Comparison of ENCODE assay signal across 19 mouse cellular contexts in the genomic region with DNA sequence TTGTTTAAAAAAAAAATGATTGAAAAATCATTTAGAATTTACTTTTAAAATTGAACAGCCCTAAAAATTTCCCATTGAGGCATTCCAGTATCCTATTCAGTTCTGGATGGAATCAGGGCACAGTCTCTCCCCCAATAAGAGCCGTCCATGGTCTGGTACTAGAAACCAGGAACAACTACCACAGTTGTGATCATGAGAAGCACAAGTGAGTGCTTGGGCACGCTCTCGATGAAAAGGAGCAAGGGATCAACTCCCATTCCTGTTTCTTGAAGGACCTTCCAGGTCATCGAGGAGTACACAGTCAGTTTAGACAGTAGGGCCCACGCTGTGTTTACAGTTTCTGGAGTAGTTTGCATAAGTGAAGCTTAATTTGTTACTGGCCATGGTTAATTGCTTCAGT.
DNase-seq lines count a peak whose midpoint lies in the region; ATAC-seq and TF ChIP-seq lines count a peak whose summit lies in the region.
"Had no signal": no experiment of that assay in that cellular context is flagged by ENCODE, and none has a peak within 500 bp of the region (broad histone marks: within the 10 kb centered on the region; RNA-seq: fewer than 3 reads in every experiment).

No protein-coding gene starts in this region.

- no peak for ATAC-seq in heart, embryonic 14.5 days (ENCODE audit: insufficient number of reproducible peaks, insufficient read depth, low FRiP score, low read depth)
- no peak for ATAC-seq in intestine, embryonic 14.5 days (replicated peaks; ENCODE audit: low FRiP score, low TSS enrichment, low read depth)
- ATAC-seq in intestine, postnatal 0 days, result no peak
- ATAC-seq: forebrain, embryonic 13.5 days; forebrain, postnatal 0 days; Patski had no signal

- WGBS in heart, embryonic 10.5 days, result 87% methylated on average over 5 of the region's 5 CpGs
- 88% methylated on average over 5 of the region's 5 CpGs for WGBS in heart, embryonic 14.5 days
- WGBS in intestine, embryonic 14.5 days, result 87% methylated on average over 5 of the region's 5 CpGs
- WGBS in intestine, postnatal 0 days, result 89% methylated on average over 5 of the region's 5 CpGs

- no peak for DNase-seq in heart, embryonic 10.5 days (ENCODE audit: low spot score)
- DNase-seq in heart, adult 18-20 months, result no peak
- DNase-seq in heart, postnatal 14 days, result no peak
- DNase-seq in intestine, embryonic 14.5 days (ENCODE audit: low spot score), result peak; percentile 31
- DNase-seq in ES-CJ7 (ENCODE audit: low read depth, low spot score), result peak; percentile 16
- DNase-seq in spleen, postnatal 4 days (ENCODE audit: low spot score in 2 of 2), result no peak
- DNase-seq: adrenal gland, adult 8-10 months; adrenal gland, postnatal 36 days; cerebellum, adult 2 months; cerebellum, postnatal 10 days; forebrain, postnatal 0 days; gastrocnemius, postnatal 14 days; kidney, adult 18-20 months had no signal

- no peak for TF ChIP-seq CTCF in intestine, postnatal 0 days (IDR thresholded peaks at IDR 0.05; ENCODE audit: low read depth)

- no peak overlapping the region for H3K4me3 ChIP-seq in heart, embryonic 10.5 days
- no peak overlapping the region for H3K4me3 ChIP-seq in heart, embryonic 14.5 days (ENCODE audit: control insufficient read depth in 1 of 2, insufficient read depth in 1 of 2, low read depth in 1 of 2, low read length in 2 of 2)
- H3K4me3 ChIP-seq in intestine, embryonic 14.5 days (ENCODE audit: low read depth, low read length), result no peak overlapping the region
- no peak overlapping the region for H3K4me3 ChIP-seq in intestine, postnatal 0 days (ENCODE audit: low read depth, low read length)
- H3K4me3 ChIP-seq: embryonic facial prominence, embryonic 10.5 days; forebrain, embryonic 13.5 days; hindbrain, embryonic 15.5 days had no signal

- no peaks in the 10 kb centered on the region for H3K9me3 ChIP-seq in heart, embryonic 10.5 days
- no peaks in the 10 kb centered on the region for H3K9me3 ChIP-seq in heart, embryonic 14.5 days (ENCODE audit: control insufficient read depth, low read length)
- H3K9me3 ChIP-seq in intestine, embryonic 14.5 days (ENCODE audit: control insufficient read depth, low read length), result no peaks in the 10 kb centered on the region
- H3K9me3 ChIP-seq in intestine, postnatal 0 days (ENCODE audit: control insufficient read depth), result no peaks in the 10 kb centered on the region
- H3K9me3 ChIP-seq: embryonic facial prominence, embryonic 10.5 days; forebrain, embryonic 13.5 days; hindbrain, embryonic 15.5 days had no signal

- peak overlapping the region; percentile 32; the same call in 1 of the 2 replicates for H3K27ac ChIP-seq in heart, embryonic 10.5 days
- peak overlapping the region; percentile 73 to 84 for H3K27ac ChIP-seq in heart, embryonic 14.5 days (replicated peaks in 1 of 2; ENCODE audit: control insufficient read depth in 1 of 2, insufficient read depth in 1 of 2, low read depth in 2 of 2, low read length in 2 of 2)
- H3K27ac ChIP-seq in intestine, embryonic 14.5 days (ENCODE audit: low read depth), result no peak overlapping the region
- H3K27ac ChIP-seq in intestine, postnatal 0 days (ENCODE audit: low read depth, low read length), result no peak overlapping the region
- H3K27ac ChIP-seq: embryonic facial prominence, embryonic 10.5 days; forebrain, embryonic 13.5 days; hindbrain, embryonic 15.5 days had no signal

- H3K36me3 ChIP-seq in heart, embryonic 10.5 days, result 0 out of 2 replicates have a peak, but pooled peaks cover 6% of the 10 kb centered on the region
- H3K36me3 ChIP-seq in heart, embryonic 14.5 days (ENCODE audit: control insufficient read depth, insufficient read depth, low read length), result no peaks in the 10 kb centered on the region
- H3K36me3 ChIP-seq in intestine, embryonic 14.5 days (ENCODE audit: control insufficient read depth, insufficient read depth, low read length), result no peaks in the 10 kb centered on the region
- no peaks in the 10 kb centered on the region for H3K36me3 ChIP-seq in intestine, postnatal 0 days (ENCODE audit: control insufficient read depth, insufficient read depth)
- H3K36me3 ChIP-seq: hindbrain, embryonic 15.5 days had no signal

- no peaks in the 10 kb centered on the region for H3K27me3 ChIP-seq in heart, embryonic 10.5 days (ENCODE audit: insufficient read depth, poor library complexity, severe bottlenecking)
- no peaks in the 10 kb centered on the region for H3K27me3 ChIP-seq in heart, embryonic 14.5 days (ENCODE audit: control insufficient read depth, insufficient read depth, low read length)
- no peaks in the 10 kb centered on the region for H3K27me3 ChIP-seq in intestine, embryonic 14.5 days (replicated peaks; ENCODE audit: control insufficient read depth, insufficient read depth, low read length)
- H3K27me3 ChIP-seq in intestine, postnatal 0 days (replicated peaks; ENCODE audit: control insufficient read depth, insufficient read depth, low read length), result no peaks in the 10 kb centered on the region
- H3K27me3 ChIP-seq: forebrain, embryonic 13.5 days; hindbrain, embryonic 15.5 days; Patski had no signal

- H3K9ac ChIP-seq in heart, embryonic 14.5 days (ENCODE audit: low read length), result no peak overlapping the region; the same call in 1 of the 2 replicates
- no peak overlapping the region for H3K9ac ChIP-seq in intestine, embryonic 14.5 days (ENCODE audit: low read length)
- H3K9ac ChIP-seq in intestine, postnatal 0 days (ENCODE audit: low read depth, low read length), result no peak overlapping the region
- H3K9ac ChIP-seq: forebrain, embryonic 13.5 days; forebrain, postnatal 0 days; hindbrain, embryonic 15.5 days had no signal

- H3K4me2 ChIP-seq in heart, embryonic 14.5 days (ENCODE audit: low read length), result no peak overlapping the region
- H3K4me2 ChIP-seq in intestine, embryonic 14.5 days (ENCODE audit: low read length), result no peak overlapping the region
- H3K4me2 ChIP-seq in intestine, postnatal 0 days (replicated peaks; ENCODE audit: low read depth), result no peak overlapping the region
- H3K4me2 ChIP-seq: forebrain, embryonic 13.5 days; hindbrain, embryonic 15.5 days had no signal

- intact Hi-C loops in heart, postnatal 14 days (cut with DNase I), result no loop called here

- H3K4me1 ChIP-seq in heart, embryonic 10.5 days, result peaks cover 33% of the 10 kb centered on the region
- H3K4me1 ChIP-seq in heart, embryonic 14.5 days (ENCODE audit: control insufficient read depth in 2 of 2, insufficient read depth in 2 of 2, low read length in 2 of 2), result peaks cover 19 to 39% of the 10 kb centered on the region in 2 experiments
- H3K4me1 ChIP-seq in intestine, embryonic 14.5 days (replicated peaks; ENCODE audit: control insufficient read depth, insufficient read depth, low read length), result peaks cover 12% of the 10 kb centered on the region; the same call in 1 of the 2 replicates
- no peaks in the 10 kb centered on the region for H3K4me1 ChIP-seq in intestine, postnatal 0 days (replicated peaks; ENCODE audit: control insufficient read depth, insufficient read depth, low read length)
- H3K4me1 ChIP-seq: embryonic facial prominence, embryonic 10.5 days; hindbrain, embryonic 15.5 days had no signal

Comparison
In these comparisons a context has a peak if more than half of its experiments do, and no peak if none do; other contexts are left out.
1. DNase-seq: peak in intestine, embryonic 14.5 days (single experiment) and ES-CJ7 (single experiment); none in heart, embryonic 10.5 days (single experiment), heart, adult 18-20 months (0 of 2), heart, postnatal 14 days (0 of 2) and spleen, postnatal 4 days (0 of 2).
2. H3K27ac ChIP-seq: peak in heart, embryonic 10.5 days (single experiment) and heart, embryonic 14.5 days (2 of 2); none in intestine, embryonic 14.5 days (single experiment) and intestine, postnatal 0 days (single experiment).